Mouse (Mus musculus) heart, postnatal 0 days (tissue): ENCODE measurements around the gene Fcamr.

Experiments used
- CTCF ChIP-seq: IDR thresholded peaks from 2 replicates; pipeline ENCODE4 v1.5.1; 2016; ENCODE audit warnings: antibody characterized with exemption, control low read depth, low read depth
- EP300 ChIP-seq: IDR thresholded peaks from 2 replicates; pipeline ENCODE4 v1.6.1; 2016; ENCODE audit warnings: antibody characterized with exemption, low read depth

DNA sequence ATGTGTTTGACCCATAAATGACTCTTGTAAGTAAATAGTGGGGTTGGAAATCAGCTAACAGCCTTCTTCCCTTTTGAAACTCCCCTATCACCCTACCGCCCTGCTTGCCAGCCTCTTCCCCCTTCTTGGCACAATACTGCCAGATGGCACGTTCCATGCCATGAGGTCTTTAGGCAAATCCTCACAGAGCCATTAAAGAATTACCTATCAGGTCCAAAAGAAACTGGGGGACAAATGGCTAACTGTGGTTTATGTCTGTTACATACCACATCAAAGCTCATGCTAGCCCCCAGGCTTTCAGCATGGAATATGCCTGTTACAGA lies 20.4 kb downstream of the Fcamr start:
- TF ChIP-seq CTCF (no peak), EP300 (no peak)
